Mouse (Mus musculus) G1E (cell line): ENCODE measurements around the gene Ppp1r9a. TPM values are rescaled to one million over a fixed set of nuclear protein-coding genes. Genes with fewer than 3 reads are reported as not detected.

Source experiments
- ATAC-seq: 2 replicates; pipeline ENCODE4 v1.8.0; 2016; ENCODE audit warnings: mild to moderate bottlenecking; ENCODE audit not compliant: insufficient number of reproducible peaks, poor library complexity, low FRiP score, severe bottlenecking; ENCODE audit errors: extremely low read depth
- DNase-seq: peaks from one replicate; pipeline ENCODE4 v3.0.0; 2012; ENCODE audit warnings: low spot score
- H3K27me3 ChIP-seq: 2 replicates; pipeline ENCODE4 v1.6.1; 2012; ENCODE audit warnings: mild to moderate bottlenecking, low read length, inconsistent platforms; ENCODE audit not compliant: insufficient read depth
- H3K36me3 ChIP-seq: replicated peaks from 2 replicates; pipeline ENCODE3; 2012; ENCODE audit warnings: mild to moderate bottlenecking, inconsistent platforms
- H3K4me1 ChIP-seq: 2 replicates; pipeline ENCODE4 v1.6.1; 2012; ENCODE audit warnings: low read depth, low read length, inconsistent platforms, mixed read lengths; ENCODE audit not compliant: insufficient read depth
- H3K4me3 ChIP-seq: 2 replicates; pipeline ENCODE4 v1.5.1; 2012; ENCODE audit warnings: low read depth, mild to moderate bottlenecking, inconsistent platforms, low read length, moderate library complexity, mixed read lengths
- H3K9me3 ChIP-seq: replicated peaks from 2 replicates; pipeline ENCODE4 v1.6.1; 2012; ENCODE audit warnings: inconsistent platforms
- CTCF ChIP-seq: IDR thresholded peaks from 2 replicates; pipeline ENCODE4 v1.5.1; 2012; ENCODE audit warnings: low read depth, low read length, inconsistent platforms, mixed read lengths
- GATA1 ChIP-seq: IDR thresholded peaks from 2 replicates; pipeline ENCODE4 v1.6.1; 2012; ENCODE audit warnings: borderline replicate concordance, low read length, inconsistent platforms, mixed read lengths
- GATA2 ChIP-seq: IDR thresholded peaks from 2 replicates; pipeline ENCODE4 v1.6.1; 2012; ENCODE audit warnings: low read depth, low read length, inconsistent platforms, borderline replicate concordance
- POLR2AphosphoS5 ChIP-seq: IDR thresholded peaks from 2 replicates; pipeline ENCODE4 v1.6.1; 2012; ENCODE audit warnings: low read depth, low read length, inconsistent platforms; ENCODE audit not compliant: insufficient replicate concordance
- TAL1 ChIP-seq: conservative IDR thresholded peaks from 2 replicates; pipeline ENCODE4 v1.6.1; 2012; ENCODE audit warnings: low read depth, low read length, inconsistent platforms, mixed read lengths
- polyA plus RNA-seq: library from polyadenylated mRNA; stranded (reverse); fragments of >175 nt; gene quantifications from 2 replicates; pipeline ENCODE4 v1.2.3, GENCODE M21; 2012
- total RNA-seq, 2 experiments: library from RNA; stranded (forward) in 1 of 2; stranded (reverse) in 1 of 2; fragments of 200-1000 nt in 1 of 2; fragments of >200 nt in 1 of 2; fragmentation: Nextera tagmentation in 1 of 2; gene quantifications; 2 replicates each; pipeline ENCODE4 v1.2.3; 2014 to 2017

Gene Ppp1r9a
- total and polyA plus RNA-seq, 3 experiments = 0.01 to 0.33 TPM; not detected in 1

GRCm38 (mm10) chr6:5180645-5181044, 277.9 kb downstream of the Ppp1r9a start:
- Histone ChIP-seq H3K27me3 (peaks cover 33% of the 10 kb centered on the region), H3K4me3 (no peak overlapping the region), H3K36me3 (no peaks in the 10 kb centered on the region), H3K9me3 (no peaks in the 10 kb centered on the region), H3K4me1 (no peaks in the 10 kb centered on the region)
- ATAC-seq (no peak), DNase-seq (no peak)
- no peak for TF ChIP-seq GATA1
- no peak for TF ChIP-seq GATA2
- TF ChIP-seq CTCF = no peak
- TF ChIP-seq POLR2AphosphoS5 = no peak
- TF ChIP-seq TAL1 = no peak

DNA sequence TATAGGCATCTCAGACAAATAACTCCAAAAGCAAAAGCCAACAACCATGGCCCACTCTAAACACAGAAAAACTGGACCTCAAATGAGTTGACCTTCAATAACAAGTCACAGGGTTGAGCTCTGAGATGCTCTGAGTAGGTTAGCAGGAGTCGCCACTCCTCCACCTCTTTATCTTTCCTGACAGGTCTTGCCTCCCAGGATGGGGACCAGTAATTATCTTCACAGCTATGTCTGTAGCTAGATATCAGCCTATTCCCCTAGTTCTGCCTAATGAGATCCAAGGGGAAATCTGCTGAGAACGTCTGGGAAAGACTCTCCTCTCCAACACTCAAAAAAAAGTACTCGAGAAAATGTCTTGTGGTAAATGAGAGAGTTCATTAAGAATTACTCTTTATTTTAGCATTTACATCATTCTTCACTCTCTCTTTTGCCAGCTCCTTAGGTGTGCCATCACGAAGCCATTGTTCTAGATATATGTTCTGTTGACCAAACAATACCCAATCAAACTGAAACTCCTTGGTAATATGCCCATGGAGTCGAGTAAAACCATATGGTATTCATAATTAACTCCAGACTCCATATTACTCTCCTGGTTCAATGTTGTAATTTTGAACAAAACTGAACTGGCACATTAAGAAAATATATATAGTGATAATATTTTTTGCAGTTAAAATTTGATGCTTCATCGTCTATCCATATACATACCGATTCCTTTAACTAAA, 283.7 kb downstream of the Ppp1r9a start:
- ATAC-seq = no peak

GRCm38 (mm10) chr6:5187586-5187985, 284.9 kb downstream of the Ppp1r9a start:
- peaks cover 26% of the 10 kb centered on the region for H3K27me3 ChIP-seq
- TF ChIP-seq GATA2 = no peak
- TF ChIP-seq TAL1 = no peak
- no peak for TF ChIP-seq POLR2AphosphoS5
- no peak for TF ChIP-seq GATA1
- no peak for TF ChIP-seq CTCF
- no peaks in the 10 kb centered on the region for H3K36me3 ChIP-seq
- no peaks in the 10 kb centered on the region for H3K9me3 ChIP-seq
- DNase-seq = no peak
- H3K4me3 ChIP-seq = no peak overlapping the region
- no peaks in the 10 kb centered on the region for H3K4me1 ChIP-seq
- no peak for ATAC-seq

More for the DNA sequence above, 283.7 kb downstream of the Ppp1r9a start:
- Histone ChIP-seq H3K27me3 (peaks cover 21% of the 10 kb centered on the region), H3K9me3 (no peaks in the 10 kb centered on the region), H3K4me3 (no peak overlapping the region), H3K36me3 (no peaks in the 10 kb centered on the region), H3K4me1 (no peaks in the 10 kb centered on the region)
- TF ChIP-seq POLR2AphosphoS5 = no peak
- TF ChIP-seq CTCF = no peak
- no peak for TF ChIP-seq GATA1
- TF ChIP-seq GATA2 = no peak
- TF ChIP-seq TAL1 = no peak
- no peak for DNase-seq

- H3K4me1 ChIP-seq = no peaks in the 10 kb centered on the region
- peaks cover 26% of the 10 kb centered on the region for H3K27me3 ChIP-seq
- no peaks in the 10 kb centered on the region for H3K36me3 ChIP-seq
- TF ChIP-seq GATA1 (no peak), CTCF (no peak), GATA2 (no peak), POLR2AphosphoS5 (no peak), TAL1 (no peak)
- DNase-seq (no peak), ATAC-seq (no peak)
- no peaks in the 10 kb centered on the region for H3K9me3 ChIP-seq
- H3K4me3 ChIP-seq = no peak overlapping the region
Measured at GRCm38 (mm10) chr6:5188036-5188435, 285.3 kb downstream of the Ppp1r9a start.

DNA sequence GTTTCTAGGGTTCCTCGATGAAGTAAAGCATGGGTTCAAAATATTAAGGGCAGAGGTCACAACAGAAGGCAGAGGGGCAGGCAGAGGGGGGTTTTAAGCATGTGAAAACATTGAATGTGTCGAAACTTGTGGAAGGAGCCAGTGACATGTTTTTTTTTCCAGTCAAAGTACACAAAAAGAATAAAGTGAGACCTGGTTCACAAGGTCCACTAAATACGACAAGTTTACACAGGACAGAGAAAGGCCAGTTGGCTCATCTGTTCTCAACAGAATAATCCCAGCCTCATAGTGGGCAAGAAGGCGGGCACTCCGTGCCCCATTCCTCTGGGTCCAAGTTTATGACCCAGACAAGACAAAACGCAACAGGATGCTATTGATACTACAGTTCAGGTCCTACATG, 286.2 kb downstream of the Ppp1r9a start:
- H3K9me3 ChIP-seq = no peaks in the 10 kb centered on the region
- no peak overlapping the region for H3K4me3 ChIP-seq
- no peaks in the 10 kb centered on the region for H3K36me3 ChIP-seq
- DNase-seq = no peak
- TF ChIP-seq TAL1 (no peak), CTCF (no peak), GATA2 (no peak), GATA1 (no peak)
- no peak for ATAC-seq
- H3K27me3 ChIP-seq = peaks cover 25% of the 10 kb centered on the region
- H3K4me1 ChIP-seq = no peaks in the 10 kb centered on the region

DNA sequence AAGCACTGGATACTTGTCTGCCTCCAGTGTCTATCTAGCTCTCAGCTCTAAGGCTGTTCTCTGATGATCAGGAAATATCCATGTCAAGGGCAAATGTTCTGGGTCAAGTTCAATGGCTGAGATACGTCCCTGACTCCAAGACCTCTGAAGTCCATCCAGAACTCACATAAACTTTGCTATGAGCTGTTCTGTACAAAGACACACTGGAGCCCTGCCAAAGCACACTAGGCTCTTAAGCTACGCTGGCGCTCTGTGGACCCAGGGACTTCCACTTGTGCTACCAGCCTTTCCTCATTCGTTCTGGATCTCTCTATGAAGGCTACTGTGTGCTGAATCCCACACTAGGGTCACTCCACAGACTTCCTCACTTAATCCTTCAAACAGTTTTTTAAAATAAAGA, 286.8 kb downstream of the Ppp1r9a start:
- H3K4me1 ChIP-seq = no peaks in the 10 kb centered on the region
- no peak for ATAC-seq
- DNase-seq = no peak
- no peak overlapping the region for H3K4me3 ChIP-seq
- no peaks in the 10 kb centered on the region for H3K9me3 ChIP-seq
- peaks cover 29% of the 10 kb centered on the region for H3K27me3 ChIP-seq
- no peaks in the 10 kb centered on the region for H3K36me3 ChIP-seq
- no peak for TF ChIP-seq TAL1
- no peak for TF ChIP-seq POLR2AphosphoS5
- TF ChIP-seq GATA2 = no peak
- no peak for TF ChIP-seq GATA1
- no peak for TF ChIP-seq CTCF

GRCm38 (mm10) chr6:5190761-5191160, 288.0 kb downstream of the Ppp1r9a start:
- DNase-seq (no peak), ATAC-seq (no peak)
- no peaks in the 10 kb centered on the region for H3K9me3 ChIP-seq
- no peak overlapping the region for H3K4me3 ChIP-seq
- no peak for TF ChIP-seq POLR2AphosphoS5
- TF ChIP-seq GATA2 = no peak
- no peak for TF ChIP-seq TAL1
- no peak for TF ChIP-seq CTCF
- no peak for TF ChIP-seq GATA1
- peaks cover 38% of the 10 kb centered on the region for H3K27me3 ChIP-seq
- H3K36me3 ChIP-seq = no peaks in the 10 kb centered on the region
- no peaks in the 10 kb centered on the region for H3K4me1 ChIP-seq
